Mouse (Mus musculus): ENCODE data around the gene Zfp316. TPM values are rescaled to one million over a fixed set of nuclear protein-coding genes. Genes with fewer than 3 reads are reported as not detected.

The Zfp316 gene
- polyA plus RNA-seq, 1 experiment from 2014 or later: 8.7 TPM

DNA sequence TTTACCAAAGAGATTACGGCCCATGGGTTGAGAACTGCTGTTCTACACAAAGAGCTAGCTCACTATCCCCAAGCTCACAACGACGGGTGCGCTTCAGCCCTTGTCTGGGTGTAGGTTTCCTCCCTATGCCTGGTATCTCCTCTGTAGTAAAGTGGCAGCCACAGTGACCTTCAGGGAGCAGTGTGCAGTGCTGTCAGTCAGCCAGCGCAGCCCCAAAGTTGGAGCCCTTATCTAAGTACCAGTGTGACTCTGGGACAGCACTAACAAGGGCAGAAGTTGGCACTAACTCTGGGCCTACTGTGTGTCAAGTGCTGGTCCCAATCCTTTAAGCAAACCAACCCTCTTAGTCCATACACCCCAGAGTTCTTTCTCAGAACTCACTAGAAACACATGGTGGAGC is 39.0 kb upstream of the Zfp316 start:
- no peak overlapping the region for H3K4me3 ChIP-seq (ENCODE audit: low read depth, low read length)
- WGBS: 94% methylated on average over 5 of the region's 5 CpGs
- no peak overlapping the region for H3K4me2 ChIP-seq (ENCODE audit: low read length)
- no peaks in the 10 kb centered on the region for H3K27me3 ChIP-seq (ENCODE audit: control insufficient read depth, insufficient read depth, low read depth, low read length)
- no peak overlapping the region for H3K27ac ChIP-seq (ENCODE audit: low read length)
- H3K9ac ChIP-seq (ENCODE audit: low read depth, low read length): no peak overlapping the region
- H3K36me3 ChIP-seq (ENCODE audit: control insufficient read depth, insufficient read depth, low read length): peaks cover 46% of the 10 kb centered on the region
- peaks cover 22% of the 10 kb centered on the region for H3K4me1 ChIP-seq (ENCODE audit: control insufficient read depth, insufficient read depth, low read length)
- ATAC-seq: no peak
- H3K9me3 ChIP-seq (replicated peaks; ENCODE audit: control insufficient read depth, low read length, poor library complexity, severe bottlenecking): no peaks in the 10 kb centered on the region

DNA sequence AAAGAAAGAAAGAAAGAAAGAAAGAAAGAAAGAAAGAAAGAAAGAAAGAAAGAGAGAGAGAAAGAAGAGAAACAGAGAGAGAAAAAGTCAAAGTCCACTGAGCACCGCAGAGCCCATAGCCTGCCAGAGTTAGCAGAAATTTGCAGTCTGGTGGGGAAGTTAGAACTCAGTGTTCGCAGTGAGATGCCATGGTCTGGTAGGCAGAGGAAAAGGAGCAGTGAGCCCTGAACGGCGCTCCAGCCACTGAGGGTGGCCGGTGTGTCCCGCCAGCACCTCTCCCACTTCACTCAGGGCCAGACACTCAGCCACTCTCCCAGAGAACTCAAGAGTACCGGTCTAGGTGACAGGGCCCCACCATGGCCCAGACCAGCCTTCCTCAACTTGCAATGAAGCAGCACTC is 34.4 kb upstream of the Zfp316 start:
- ATAC-seq: no peak
- Histone ChIP-seq H3K27ac (ENCODE audit: low read length) (no peak overlapping the region), H3K36me3 (ENCODE audit: control insufficient read depth, insufficient read depth, low read length) (peaks cover 38% of the 10 kb centered on the region), H3K27me3 (ENCODE audit: control insufficient read depth, insufficient read depth, low read depth, low read length) (no peaks in the 10 kb centered on the region), H3K4me2 (ENCODE audit: low read length) (no peak overlapping the region), H3K9me3 (replicated peaks; ENCODE audit: control insufficient read depth, low read length, poor library complexity, severe bottlenecking) (no peaks in the 10 kb centered on the region), H3K9ac (ENCODE audit: low read depth, low read length) (no peak overlapping the region), H3K4me3 (ENCODE audit: low read depth, low read length) (no peak overlapping the region), H3K4me1 (ENCODE audit: control insufficient read depth, insufficient read depth, low read length) (peaks cover 4% of the 10 kb centered on the region; the same call in 1 of the 2 replicates)
- 84% methylated on average over 7 of the region's 7 CpGs for WGBS

DNA sequence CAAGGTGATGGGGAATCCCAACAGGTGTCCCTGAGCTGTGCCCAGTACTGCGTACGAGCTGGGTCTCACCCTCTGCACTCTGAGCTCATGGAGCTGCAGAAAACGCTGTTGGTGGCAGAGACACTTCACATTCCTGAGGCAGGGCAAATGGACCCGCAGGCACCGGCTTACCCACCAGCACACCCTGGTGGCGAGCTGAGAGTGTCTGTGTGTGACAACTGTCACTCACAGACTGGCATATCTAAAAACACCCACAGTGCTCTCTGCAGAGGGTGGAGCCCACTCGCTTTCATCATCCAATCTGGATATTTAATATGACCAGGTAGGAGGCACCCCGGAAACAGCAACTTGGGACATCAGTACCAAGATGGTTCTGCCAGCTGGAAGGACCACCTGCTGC is 31.5 kb upstream of the Zfp316 start:
- Histone ChIP-seq H3K36me3 (ENCODE audit: control insufficient read depth, insufficient read depth, low read length) (peaks cover 27% of the 10 kb centered on the region), H3K27ac (ENCODE audit: low read length) (no peak overlapping the region), H3K4me2 (ENCODE audit: low read length) (no peak overlapping the region), H3K9ac (ENCODE audit: low read depth, low read length) (no peak overlapping the region), H3K27me3 (ENCODE audit: control insufficient read depth, insufficient read depth, low read depth, low read length) (no peaks in the 10 kb centered on the region), H3K4me1 (ENCODE audit: control insufficient read depth, insufficient read depth, low read length) (no peaks in the 10 kb centered on the region; the same call in 1 of the 2 replicates), H3K9me3 (replicated peaks; ENCODE audit: control insufficient read depth, low read length, poor library complexity, severe bottlenecking) (no peaks in the 10 kb centered on the region), H3K4me3 (ENCODE audit: low read depth, low read length) (no peak overlapping the region)
- no peak for ATAC-seq
- 84% methylated on average over 8 of the region's 8 CpGs for WGBS

DNA sequence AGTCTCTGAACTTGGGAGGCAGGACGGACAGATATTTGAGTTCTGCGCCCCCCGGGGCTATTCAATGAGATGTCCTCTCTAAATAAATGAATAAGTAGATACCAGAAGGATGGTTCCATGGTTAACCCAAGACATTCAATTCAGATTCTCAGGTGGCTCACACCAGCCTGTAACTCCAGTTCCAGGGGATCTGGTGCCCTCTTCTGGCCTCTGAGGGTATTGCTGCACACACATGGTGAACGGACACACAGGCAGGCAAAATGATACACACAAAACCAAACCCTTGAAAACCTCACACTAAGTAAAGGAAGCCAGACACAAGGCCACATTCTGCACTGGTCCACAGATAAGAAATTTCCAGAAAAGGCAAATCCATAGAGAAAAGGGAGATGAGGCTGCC is 29.9 kb upstream of the Zfp316 start:
- no peak overlapping the region for H3K27ac ChIP-seq (ENCODE audit: low read length)
- H3K36me3 ChIP-seq (ENCODE audit: control insufficient read depth, insufficient read depth, low read length): peaks cover 24% of the 10 kb centered on the region
- H3K9ac ChIP-seq (ENCODE audit: low read depth, low read length): no peak overlapping the region
- H3K4me1 ChIP-seq (ENCODE audit: control insufficient read depth, insufficient read depth, low read length): no peaks in the 10 kb centered on the region
- no peaks in the 10 kb centered on the region; the same call in 1 of the 2 replicates for H3K9me3 ChIP-seq (replicated peaks; ENCODE audit: control insufficient read depth, low read length, poor library complexity, severe bottlenecking)
- 91% methylated on average over 4 of the region's 4 CpGs for WGBS
- no peak for ATAC-seq
- H3K27me3 ChIP-seq (ENCODE audit: control insufficient read depth, insufficient read depth, low read depth, low read length): no peaks in the 10 kb centered on the region
- H3K4me3 ChIP-seq (ENCODE audit: low read depth, low read length): no peak overlapping the region
- H3K4me2 ChIP-seq (ENCODE audit: low read length): no peak overlapping the region

DNA sequence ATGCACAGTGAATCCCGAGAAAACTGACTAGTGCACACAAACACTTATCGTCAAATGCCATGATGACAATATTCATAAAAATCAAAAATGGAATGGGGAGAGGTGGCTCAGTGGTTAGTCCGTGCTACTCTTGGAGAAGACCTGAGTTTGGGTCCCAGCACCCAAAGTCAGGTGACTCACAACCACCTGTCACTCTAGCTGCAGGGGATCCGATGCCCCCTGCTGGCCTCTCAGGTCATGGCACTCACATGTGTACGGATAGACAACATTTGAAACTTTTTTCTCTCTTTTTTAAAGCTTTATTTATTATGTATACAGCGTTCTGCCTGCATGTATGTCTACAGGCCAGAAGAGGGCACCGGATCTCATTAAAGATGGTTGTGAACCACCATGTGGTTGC is 28.6 kb upstream of the Zfp316 start:
- Histone ChIP-seq H3K36me3 (ENCODE audit: control insufficient read depth, insufficient read depth, low read length) (peaks cover 21% of the 10 kb centered on the region), H3K9me3 (replicated peaks; ENCODE audit: control insufficient read depth, low read length, poor library complexity, severe bottlenecking) (no peaks in the 10 kb centered on the region; the same call in 1 of the 2 replicates), H3K27ac (ENCODE audit: low read length) (no peak overlapping the region), H3K4me3 (ENCODE audit: low read depth, low read length) (no peak overlapping the region), H3K4me2 (ENCODE audit: low read length) (no peak overlapping the region), H3K4me1 (ENCODE audit: control insufficient read depth, insufficient read depth, low read length) (peaks cover 3% of the 10 kb centered on the region), H3K9ac (ENCODE audit: low read depth, low read length) (no peak overlapping the region), H3K27me3 (ENCODE audit: control insufficient read depth, insufficient read depth, low read depth, low read length) (peaks cover 6% of the 10 kb centered on the region)
- ATAC-seq: no peak
- 95% methylated on average over 7 of the region's 7 CpGs for WGBS

DNA sequence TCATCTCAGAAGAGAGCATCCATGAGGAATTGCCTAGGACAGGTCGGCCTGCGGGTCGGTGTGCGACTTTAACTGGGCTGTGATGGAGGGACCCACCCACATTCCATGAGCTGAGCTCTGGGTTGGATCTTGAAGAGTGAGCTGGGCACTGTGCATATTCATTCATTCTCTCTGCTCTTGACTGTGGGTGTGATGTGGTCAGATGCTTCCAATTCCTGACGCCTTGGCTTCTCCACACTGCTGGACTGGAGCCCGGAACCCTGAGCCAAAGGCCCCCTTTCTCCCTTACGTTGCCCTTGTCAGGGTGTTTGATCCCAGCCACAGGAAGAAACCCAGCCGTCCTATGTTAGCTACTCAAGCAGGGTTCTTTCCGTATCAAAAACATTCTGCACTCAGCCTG is 28.2 kb upstream of the Zfp316 start:
- Histone ChIP-seq H3K9me3 (replicated peaks; ENCODE audit: control insufficient read depth, low read length, poor library complexity, severe bottlenecking) (no peaks in the 10 kb centered on the region; the same call in 1 of the 2 replicates), H3K27me3 (ENCODE audit: control insufficient read depth, insufficient read depth, low read depth, low read length) (peaks cover 8% of the 10 kb centered on the region), H3K4me2 (ENCODE audit: low read length) (no peak overlapping the region), H3K4me1 (ENCODE audit: control insufficient read depth, insufficient read depth, low read length) (peaks cover 7% of the 10 kb centered on the region), H3K27ac (ENCODE audit: low read length) (no peak overlapping the region), H3K36me3 (ENCODE audit: control insufficient read depth, insufficient read depth, low read length) (peaks cover 21% of the 10 kb centered on the region), H3K4me3 (ENCODE audit: low read depth, low read length) (no peak overlapping the region), H3K9ac (ENCODE audit: low read depth, low read length) (no peak overlapping the region)
- WGBS: 92% methylated on average over 9 of the region's 9 CpGs
- ATAC-seq: no peak

DNA sequence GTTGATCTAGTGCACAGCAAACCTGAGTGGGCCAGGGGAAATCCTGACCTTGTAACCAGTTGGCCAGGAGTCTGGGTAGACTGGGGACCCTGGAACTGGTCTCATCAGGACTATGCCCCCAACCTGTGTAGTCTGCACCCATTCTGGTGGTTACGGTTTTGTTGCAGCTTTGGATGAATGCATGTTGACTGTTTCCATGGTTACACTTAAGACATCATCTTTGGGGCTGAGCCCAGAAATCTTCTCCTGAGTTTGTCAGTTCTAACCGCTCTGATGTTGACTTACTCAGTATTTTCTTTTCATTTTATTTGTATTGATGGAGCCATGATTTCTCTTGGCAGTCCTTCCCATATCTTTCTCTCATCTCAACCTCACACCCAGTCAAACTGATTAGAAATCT is 25.5 kb upstream of the Zfp316 start:
- H3K27ac ChIP-seq (ENCODE audit: low read length): no peak overlapping the region
- no peak overlapping the region for H3K9ac ChIP-seq (ENCODE audit: low read depth, low read length)
- peaks cover 20% of the 10 kb centered on the region for H3K27me3 ChIP-seq (ENCODE audit: control insufficient read depth, insufficient read depth, low read depth, low read length)
- peaks cover 10% of the 10 kb centered on the region for H3K36me3 ChIP-seq (ENCODE audit: control insufficient read depth, insufficient read depth, low read length)
- H3K4me1 ChIP-seq (ENCODE audit: control insufficient read depth, insufficient read depth, low read length): peaks cover 8% of the 10 kb centered on the region
- no peaks in the 10 kb centered on the region; the same call in 1 of the 2 replicates for H3K9me3 ChIP-seq (replicated peaks; ENCODE audit: control insufficient read depth, low read length, poor library complexity, severe bottlenecking)
- H3K4me2 ChIP-seq (ENCODE audit: low read length): no peak overlapping the region
- 75% methylated on average over 2 of the region's 2 CpGs for WGBS
- H3K4me3 ChIP-seq (ENCODE audit: low read depth, low read length): no peak overlapping the region
- ATAC-seq: no peak

DNA sequence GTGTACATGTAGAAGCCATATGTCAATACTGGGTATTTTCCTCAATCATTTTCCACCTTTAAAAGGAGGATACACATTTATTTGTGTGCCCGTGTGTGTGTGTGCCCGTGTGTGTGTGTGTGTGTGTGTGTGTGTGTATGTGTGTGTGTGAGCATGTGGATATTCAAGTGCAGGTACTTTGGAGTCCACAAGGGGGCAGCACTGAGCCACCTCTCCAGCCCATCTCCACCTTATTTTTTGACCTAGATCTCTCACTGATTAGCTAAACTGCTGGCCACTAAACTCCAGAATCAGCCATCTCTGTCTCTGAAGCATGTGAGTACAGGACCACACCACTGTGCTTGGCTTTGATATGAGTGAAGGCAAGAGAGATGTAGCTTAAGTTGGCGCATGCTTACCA is 25.0 kb upstream of the Zfp316 start:
- H3K9ac ChIP-seq (ENCODE audit: low read depth, low read length): no peak overlapping the region
- H3K27me3 ChIP-seq (ENCODE audit: control insufficient read depth, insufficient read depth, low read depth, low read length): peaks cover 22% of the 10 kb centered on the region
- no peak overlapping the region for H3K27ac ChIP-seq (ENCODE audit: low read length)
- H3K9me3 ChIP-seq (replicated peaks; ENCODE audit: control insufficient read depth, low read length, poor library complexity, severe bottlenecking): no peaks in the 10 kb centered on the region; the same call in 1 of the 2 replicates
- H3K4me2 ChIP-seq (ENCODE audit: low read length): no peak overlapping the region
- H3K36me3 ChIP-seq (ENCODE audit: control insufficient read depth, insufficient read depth, low read length): peaks cover 6% of the 10 kb centered on the region
- peaks cover 8% of the 10 kb centered on the region for H3K4me1 ChIP-seq (ENCODE audit: control insufficient read depth, insufficient read depth, low read length)
- 92% methylated on average over 3 of the region's 3 CpGs for WGBS
- no peak for ATAC-seq
- H3K4me3 ChIP-seq (ENCODE audit: low read depth, low read length): no peak overlapping the region

DNA sequence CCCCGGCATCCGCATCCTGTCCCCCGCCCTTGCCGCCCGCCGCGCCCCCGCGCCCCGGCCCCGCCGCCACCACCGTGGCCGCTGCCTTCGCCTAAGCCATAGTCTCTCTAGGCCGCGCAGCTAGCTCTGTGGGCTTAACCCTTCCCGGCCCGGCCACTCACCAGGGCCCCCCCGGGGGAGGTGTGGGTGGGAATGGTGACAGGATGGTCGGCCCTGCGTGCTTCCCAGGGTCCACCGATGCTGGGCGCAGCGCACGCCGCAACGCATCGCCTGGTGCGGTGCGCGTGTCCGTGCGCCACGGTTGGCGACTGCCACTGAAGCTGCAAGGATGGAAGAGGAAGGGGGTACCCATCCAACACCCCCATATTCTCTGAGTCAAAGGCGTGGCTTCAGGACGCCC is 23.6 kb upstream of the Zfp316 start, which contains the start of gene Zfp853:
Gene Zfp853, minus strand, starts transcription at position 220 of the 400 bp plus-strand sequence.
- peak; percentile 30 for ATAC-seq
- 2% methylated on average over 30 of the region's 38 CpGs for WGBS
- H3K27me3 ChIP-seq (ENCODE audit: control insufficient read depth, insufficient read depth, low read depth, low read length): peaks cover 36% of the 10 kb centered on the region

More for the DNA sequence above, 23.6 kb upstream of the Zfp316 start, which contains the start of gene Zfp853:
- H3K9me3 ChIP-seq (replicated peaks; ENCODE audit: control insufficient read depth, low read length, poor library complexity, severe bottlenecking): no peaks in the 10 kb centered on the region; the same call in 1 of the 2 replicates
- no peak within 1 kb of the TSS for H3K27ac ChIP-seq (ENCODE audit: low read length)
- H3K4me2 ChIP-seq (ENCODE audit: low read length): peak within 1 kb of the TSS; percentile 90
- peak within 1 kb of the TSS; percentile 82 for H3K9ac ChIP-seq (ENCODE audit: low read depth, low read length)
- peaks cover 8% of the 10 kb centered on the region for H3K4me1 ChIP-seq (ENCODE audit: control insufficient read depth, insufficient read depth, low read length)
- peak within 1 kb of the TSS; percentile 57 for H3K4me3 ChIP-seq (ENCODE audit: low read depth, low read length)
- no peaks in the 10 kb centered on the region for H3K36me3 ChIP-seq (ENCODE audit: control insufficient read depth, insufficient read depth, low read length)

Data from midbrain, embryonic 16.5 days (tissue).